Mouse (Mus musculus) regulatory T cell (primary cell): Measurements from ENCODE around the gene Unc13a.

Experiments
- in situ Hi-C: fragments of 300-600 bp; cut with MboI, MseI; formaldehyde crosslinking; loops from one replicate; pipeline ENCODE4 v1.15.1; 2025; ENCODE audit warnings: high pct_unique_total_duplicates

Unc13a gene

DNA sequence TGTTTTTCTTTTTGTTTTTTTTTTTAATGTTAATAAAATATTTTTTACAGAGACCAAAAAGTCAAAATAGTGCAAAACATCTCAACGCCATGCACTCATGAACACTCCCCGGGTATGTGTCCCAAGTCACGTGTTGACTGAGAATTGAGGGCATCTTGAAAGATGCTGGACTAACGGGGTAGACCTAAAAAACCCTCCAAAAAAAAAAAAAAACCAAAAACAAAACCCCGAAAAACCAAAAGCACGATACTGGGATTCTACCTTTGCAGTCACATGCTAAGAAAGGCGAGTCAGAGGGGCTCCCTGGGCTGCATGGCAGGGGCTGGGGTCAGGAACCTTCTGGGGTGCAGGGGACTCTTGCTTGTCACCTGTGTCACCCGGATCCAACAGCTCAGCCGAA lies 44.8 kb downstream of the Unc13a start:
- in situ Hi-C loops = no loop called here

DNA sequence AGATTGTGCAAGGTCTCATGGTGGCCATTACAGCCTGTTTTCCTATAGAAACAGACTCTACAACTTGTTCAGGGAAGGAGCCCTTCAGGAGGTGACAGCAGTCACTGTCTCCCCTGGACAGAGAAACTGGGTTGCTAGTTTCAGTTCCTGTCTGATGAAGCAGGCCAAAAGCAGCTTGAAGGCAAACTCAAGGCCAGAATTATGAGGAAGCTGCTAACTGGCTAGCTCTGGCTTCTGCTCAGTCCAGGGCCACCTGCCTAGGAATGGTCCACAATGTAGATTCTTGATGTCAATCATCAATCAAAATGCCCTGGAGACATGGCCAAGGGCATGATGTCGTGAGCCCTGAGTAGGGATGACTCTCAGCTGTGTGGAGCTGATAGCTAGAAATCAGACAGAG lies 46.5 kb downstream of the Unc13a start:
- in situ Hi-C loops = no loop called here

DNA sequence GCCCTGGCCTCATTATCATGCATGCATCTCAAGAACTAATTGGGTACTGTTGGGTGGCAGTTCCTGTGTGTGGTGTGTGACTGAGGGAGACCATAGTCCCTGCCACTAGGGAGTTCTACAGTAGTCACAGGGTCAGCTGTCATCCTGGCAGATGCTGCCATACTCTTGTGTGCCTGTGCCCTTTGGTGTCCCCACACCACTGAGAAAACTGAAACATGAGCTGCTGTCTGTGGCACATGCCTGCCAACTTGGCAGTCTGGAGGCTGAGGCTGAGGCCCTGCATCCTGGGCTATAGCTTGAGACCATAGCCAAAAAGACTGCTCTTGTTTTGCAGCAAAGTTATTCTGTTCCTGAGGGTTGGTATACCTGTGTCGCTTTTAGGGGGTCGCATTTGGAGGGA lies 51.8 kb downstream of the Unc13a start:
- in situ Hi-C loops = loop anchor here (10.0 kb wide), 1 partner anchor 1635 kb away; no protein-coding TSS in a partner anchor

GRCm38 (mm10) chr8:71613418-71613817 lies 58.1 kb downstream of the Unc13a start:
- in situ Hi-C loops = loop anchor here (10.0 kb wide), 1 partner anchor 1629 kb away; no protein-coding TSS in a partner anchor

DNA sequence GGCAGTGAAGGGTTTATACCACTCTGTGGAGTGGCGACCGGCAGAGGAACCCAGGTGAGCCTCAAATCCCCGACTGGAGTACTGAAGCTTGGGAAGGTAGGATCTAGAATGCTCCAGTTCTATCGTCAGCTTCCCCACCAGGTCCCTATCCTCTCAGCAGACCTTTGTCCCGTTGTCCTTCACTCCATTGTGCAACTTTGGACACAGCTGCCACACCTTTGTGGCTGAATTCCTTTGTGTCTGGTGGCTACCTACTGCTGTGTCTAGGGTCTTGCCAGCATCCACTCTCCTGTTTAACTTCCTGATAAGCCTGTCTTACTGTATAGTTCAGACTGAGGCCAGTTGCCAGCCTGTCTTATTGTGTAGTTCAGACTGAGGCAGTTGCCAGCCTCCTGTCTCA lies 59.4 kb downstream of the Unc13a start:
- in situ Hi-C loops = loop anchor here (10.0 kb wide), 1 partner anchor 1627 kb away; no protein-coding TSS in a partner anchor

GRCm38 (mm10) chr8:71610822-71611651 lies 60.5 kb downstream of the Unc13a start, which contains the start of gene Colgalt1:
Gene Colgalt1, plus strand, starts transcription at chr8:71610998.
- in situ Hi-C loops = loop anchor here (10.0 kb wide), 1 partner anchor 1626 kb away; no protein-coding TSS in a partner anchor

DNA sequence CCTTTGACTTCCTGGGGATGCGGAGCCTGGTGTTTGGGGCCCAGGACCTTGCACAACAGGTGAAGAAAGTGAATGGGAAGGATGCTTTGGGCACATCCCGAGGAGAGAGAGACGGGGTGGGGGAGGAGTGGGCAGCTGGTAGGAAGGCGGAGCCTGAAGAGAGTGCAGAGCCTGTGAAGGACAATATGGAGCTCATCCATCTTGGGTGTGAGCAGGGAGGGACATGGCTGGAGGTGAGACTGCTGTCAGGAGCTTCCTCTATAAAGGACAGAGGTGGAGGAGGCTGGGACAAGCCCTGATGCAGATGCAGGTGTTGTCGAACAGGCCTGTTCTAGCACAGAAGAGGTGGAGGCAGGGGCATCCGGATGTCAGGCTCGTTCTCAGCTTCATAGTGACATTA lies 67.5 kb downstream of the Unc13a start:
- in situ Hi-C loops = no loop called here

- in situ Hi-C loops = no loop called here
These were observed 68.8 kb downstream of the Unc13a start for GRCm38 (mm10) chr8:71602666-71603334.

- in situ Hi-C loops = no loop called here
These were observed 69.5 kb downstream of the Unc13a start for GRCm38 (mm10) chr8:71601939-71602665.

DNA sequence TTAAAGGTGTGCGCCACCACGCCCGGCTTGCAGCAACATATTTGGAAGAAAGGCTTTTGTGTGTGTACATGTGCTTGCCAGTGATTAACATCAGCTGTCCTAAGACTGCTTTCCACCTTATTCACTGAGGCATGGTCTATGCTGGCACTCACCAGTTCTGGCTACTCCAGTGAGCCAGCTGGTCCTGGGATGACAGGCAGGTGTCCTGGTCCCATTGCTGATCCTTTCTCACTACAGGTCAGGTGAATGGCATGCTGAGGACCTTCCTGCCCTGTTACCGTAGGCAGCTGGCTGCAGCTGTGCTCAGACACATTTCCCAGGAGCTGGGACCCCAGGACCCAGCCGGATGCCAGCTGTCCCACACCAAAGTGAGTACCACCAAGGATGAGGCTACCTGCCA lies 72.7 kb downstream of the Unc13a start:
- in situ Hi-C loops = no loop called here

GRCm38 (mm10) chr8:71598375-71598774 lies 73.2 kb downstream of the Unc13a start:
- in situ Hi-C loops = no loop called here

DNA sequence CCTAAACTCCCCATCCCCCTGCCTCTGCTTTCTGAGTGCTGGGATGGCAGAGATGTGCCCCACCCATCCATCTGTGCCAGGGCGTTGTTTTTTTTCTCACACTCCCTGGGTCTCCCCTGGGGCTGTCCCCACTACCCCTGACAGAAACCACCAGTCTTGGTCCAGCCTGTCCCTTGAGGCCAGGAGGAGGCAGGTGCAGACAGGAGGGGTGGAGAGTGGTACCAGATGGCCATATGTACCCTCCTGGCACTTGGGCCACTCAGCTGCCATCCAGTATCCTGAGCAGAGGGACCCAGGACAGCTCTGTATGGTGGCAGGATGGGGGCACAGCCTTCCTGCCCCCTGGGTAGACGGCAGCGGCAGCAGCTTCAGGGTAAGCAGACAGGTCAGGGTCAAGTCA lies 74.1 kb downstream of the Unc13a start, which contains the start of gene Fam129c:
Gene Fam129c, plus strand, starts transcription at position 198 of the 400 bp plus-strand sequence.
- in situ Hi-C loops = no loop called here

- in situ Hi-C loops = no loop called here
These were observed 74.8 kb downstream of the Unc13a start for GRCm38 (mm10) chr8:71596798-71597197.

- in situ Hi-C loops = no loop called here
These were observed 75.2 kb downstream of the Unc13a start for GRCm38 (mm10) chr8:71596384-71596783.

GRCm38 (mm10) chr8:71595862-71596261 lies 75.7 kb downstream of the Unc13a start:
- in situ Hi-C loops = no loop called here

GRCm38 (mm10) chr8:71594324-71594722 lies 77.2 kb downstream of the Unc13a start:
- in situ Hi-C loops = no loop called here

GRCm38 (mm10) chr8:71593556-71594323 lies 77.8 kb downstream of the Unc13a start:
- in situ Hi-C loops = no loop called here

DNA sequence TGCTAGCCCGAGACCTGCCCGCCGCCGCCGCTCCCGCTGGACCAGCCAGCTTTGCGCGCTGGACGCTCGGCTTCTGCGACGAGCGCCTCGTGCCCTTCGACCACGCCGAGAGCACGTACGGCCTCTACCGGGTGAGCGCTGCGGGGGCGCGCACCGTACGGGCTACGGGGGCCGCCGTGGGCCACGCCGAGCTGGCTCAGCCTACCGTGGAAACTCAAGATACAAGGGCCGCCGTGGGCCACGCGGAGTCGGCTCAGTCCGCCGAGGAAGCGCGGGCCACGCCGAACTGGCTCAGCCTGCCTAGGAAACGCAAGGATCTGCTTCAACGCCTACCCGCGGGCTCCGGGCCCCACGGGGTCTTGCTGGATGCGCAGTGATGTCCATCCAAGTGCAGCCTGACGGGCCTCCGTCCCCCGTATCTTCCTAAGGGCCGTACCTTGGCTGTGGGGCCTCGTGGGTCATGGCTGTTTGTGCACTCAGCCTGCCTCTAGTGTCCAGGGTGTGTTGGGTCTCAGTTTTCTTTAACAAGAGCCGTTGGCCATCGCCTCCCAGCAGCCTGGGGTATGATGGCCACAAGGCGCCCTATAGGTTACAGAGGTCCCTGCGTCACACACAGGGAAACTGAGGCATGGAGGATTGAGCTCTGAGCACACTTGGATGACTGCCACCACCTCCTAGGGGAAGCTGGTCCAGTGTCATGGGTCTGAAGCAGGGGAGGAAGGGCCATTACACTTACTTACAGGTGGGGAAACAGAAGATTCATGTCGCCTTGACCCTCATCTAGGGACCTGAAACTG lies 79.0 kb downstream of the Unc13a start:
- in situ Hi-C loops = no loop called here

DNA sequence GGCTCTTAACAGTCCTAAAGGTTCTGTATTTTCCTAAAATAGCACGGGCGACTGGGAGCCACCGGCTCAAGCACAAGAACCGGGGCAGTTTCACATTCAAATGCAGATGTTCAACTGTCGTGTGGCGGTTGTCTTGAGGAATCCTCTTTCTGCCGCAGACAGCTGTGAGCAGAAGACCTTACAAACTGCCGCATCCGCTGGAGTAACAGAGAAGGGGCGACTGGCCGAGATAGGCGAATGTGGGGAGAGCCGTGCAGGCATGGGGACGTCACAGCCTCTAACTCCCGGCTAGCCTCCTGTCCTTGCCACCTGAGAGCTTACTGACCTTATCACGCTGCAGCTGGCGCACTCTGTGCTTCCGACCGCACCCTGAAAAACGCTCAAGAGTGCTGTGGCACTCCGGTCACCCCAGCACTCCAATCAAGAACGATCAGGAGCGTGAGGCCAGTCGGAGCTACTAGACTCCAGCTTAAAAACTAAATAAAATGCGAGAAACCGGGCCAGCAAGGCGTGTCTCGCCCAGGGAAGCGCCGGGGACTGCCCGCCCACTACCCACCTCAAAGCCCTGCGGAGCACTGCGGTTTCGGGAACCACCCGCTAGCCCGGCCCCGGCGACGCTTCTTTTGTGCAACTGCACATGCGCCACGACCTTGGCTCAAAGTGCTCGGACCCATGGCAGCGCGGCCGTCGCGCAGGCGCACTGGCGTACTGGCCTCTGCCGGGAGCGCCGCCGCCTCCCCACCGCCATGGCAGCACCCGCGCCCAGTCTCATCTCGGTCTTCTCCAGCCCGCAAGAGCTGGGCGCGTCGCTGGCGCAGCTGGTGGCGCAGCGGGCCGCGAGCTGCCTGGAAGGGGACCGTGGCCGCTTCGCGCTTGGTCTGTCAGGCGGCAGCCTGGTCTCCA lies 79.8 kb downstream of the Unc13a start, which contains the start of gene Pgls:
Gene Pgls, plus strand, starts transcription at position 706 of the 903 bp plus-strand sequence.
- in situ Hi-C loops = no loop called here
